Mouse (Mus musculus) NIH3T3 (cell line): ENCODE results near the gene Rpp25l.
"Not testable (repeated sequence)": the region's sequence is repeated elsewhere in the genome, so short reads cannot be mapped to it uniquely, and the experiment has no call there.

Experiments
- DNase-seq: peaks from one replicate; pipeline ENCODE4 v3.0.0-alpha.2; 2012; ENCODE audit warnings: low read depth

Gene Rpp25l

DNA sequence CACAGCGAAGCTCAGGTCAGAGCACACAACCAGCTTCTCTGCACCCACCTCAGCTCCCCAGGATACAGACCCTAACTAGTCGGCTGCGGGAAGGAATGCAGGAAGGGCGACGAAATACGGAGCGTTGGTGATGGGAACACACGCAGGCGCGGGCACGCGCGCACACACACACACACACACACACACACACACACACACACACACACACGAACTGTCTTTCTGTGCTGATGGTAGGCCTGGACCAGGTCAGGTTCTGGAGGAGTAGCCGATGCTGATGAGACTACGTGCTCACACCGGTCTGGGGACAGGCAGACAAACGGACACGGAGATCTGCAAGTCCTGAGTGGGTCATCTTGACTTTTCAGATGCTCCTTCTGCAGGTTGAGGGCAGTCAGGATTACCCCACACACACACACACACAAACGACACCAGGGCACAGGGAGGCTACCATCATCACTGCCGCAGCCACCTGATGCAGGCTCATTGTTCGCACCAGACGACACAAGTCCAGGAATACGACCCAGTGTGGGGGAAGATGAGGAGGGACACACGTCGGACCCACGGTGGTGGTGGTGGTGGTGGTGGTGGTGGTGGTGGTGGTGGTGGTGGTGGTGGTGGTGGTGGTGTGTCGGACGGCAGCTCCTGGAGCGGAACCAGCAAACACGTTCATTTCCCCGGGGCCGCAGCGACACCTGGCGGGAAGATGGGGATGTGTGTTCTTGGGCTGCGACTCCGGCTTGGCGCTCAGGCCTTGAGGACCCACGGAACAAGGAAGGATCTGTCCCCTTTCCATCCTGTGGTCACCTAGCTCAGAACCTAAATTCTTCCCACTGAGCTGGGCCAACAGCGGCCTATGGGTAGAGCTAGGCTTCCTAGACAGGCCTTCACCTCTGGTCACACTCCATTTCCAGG, 16.1 kb downstream of the Rpp25l start, which contains the start of gene Cntfr:
Cntfr (minus strand) TSS at position 160 of the 912 bp plus-strand sequence.
- peak; percentile 73 for DNase-seq

DNA sequence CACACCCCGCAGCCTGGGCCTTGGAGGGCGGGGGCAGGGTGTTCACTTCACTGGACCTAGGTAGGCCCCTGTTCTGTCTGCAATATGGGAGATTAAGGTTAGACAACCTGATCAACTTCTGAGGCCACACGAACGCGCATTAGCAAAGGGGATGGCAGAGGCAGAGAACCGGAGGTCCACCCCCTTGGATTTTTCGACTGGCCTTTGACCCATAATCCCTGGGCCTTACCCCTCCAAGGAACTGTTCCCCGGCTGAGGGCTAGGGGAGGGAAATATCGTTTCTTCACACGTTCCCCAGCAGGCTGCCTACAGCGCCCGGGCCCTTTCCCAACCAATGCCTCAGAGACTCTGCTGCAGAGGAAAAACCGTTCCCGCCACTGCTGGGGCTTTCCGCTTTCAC, 16.9 kb downstream of the Rpp25l start:
- not testable (repeated sequence) for DNase-seq

DNA sequence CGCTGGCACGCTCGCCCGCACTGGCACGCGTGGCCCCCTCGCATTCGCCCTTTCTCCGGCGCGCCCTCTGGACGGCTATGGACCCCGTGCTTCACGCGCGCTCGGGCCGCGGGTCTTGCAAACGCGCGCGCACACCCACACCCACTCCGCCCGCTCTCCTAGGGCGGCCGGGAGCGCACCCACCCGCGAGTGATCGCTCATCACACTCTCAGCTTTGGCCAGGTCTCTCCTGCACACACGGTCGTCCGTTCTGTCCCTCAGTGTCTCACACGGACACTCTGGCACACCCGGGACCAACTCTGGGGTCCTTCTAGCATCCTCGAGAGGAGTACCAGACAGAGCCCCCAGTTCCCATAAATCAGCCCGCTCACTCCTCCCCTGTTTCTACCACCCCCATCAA, 17.5 kb downstream of the Rpp25l start:
- not testable (repeated sequence) for DNase-seq

DNA sequence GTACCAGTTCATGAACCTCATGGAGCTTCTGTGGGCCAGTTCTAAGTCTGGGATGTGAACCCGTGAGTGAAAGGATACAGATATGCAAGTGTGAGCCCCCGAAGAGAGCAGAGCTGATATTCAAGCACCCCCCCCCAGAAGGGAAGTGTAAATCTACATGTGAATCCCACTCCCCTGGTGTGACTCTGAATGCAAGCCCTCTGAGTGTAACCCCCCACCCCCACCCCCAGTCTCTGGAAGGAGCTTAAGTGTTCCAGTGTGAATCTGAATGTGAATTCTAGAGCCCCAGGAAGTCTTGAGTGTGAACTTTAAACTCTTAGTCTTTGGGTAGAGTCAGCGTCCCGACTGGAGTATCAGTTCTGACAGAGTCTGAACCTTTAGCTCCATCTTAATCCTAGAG, 19.8 kb downstream of the Rpp25l start:
- DNase-seq = not testable (repeated sequence)

DNA sequence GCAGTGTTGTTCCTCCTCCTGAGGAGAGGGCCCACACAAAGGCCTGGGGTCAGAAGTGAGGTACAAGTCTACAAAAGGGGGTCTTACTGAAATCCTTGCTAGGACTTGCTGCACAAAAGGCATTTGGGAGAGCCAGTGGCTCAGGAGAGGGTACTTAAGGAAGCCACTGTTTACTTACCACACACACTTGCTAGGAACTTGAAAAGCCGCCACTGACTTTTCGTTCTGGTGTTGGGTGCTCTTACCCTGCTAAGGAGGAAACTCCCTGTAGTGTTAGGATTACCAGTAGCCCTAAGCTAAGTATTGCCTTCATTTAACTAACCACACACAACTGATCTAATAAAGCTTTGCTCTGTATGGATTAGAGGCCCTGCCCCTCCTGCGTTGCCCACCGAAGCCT, 23.3 kb downstream of the Rpp25l start:
- not testable (repeated sequence) for DNase-seq

DNA sequence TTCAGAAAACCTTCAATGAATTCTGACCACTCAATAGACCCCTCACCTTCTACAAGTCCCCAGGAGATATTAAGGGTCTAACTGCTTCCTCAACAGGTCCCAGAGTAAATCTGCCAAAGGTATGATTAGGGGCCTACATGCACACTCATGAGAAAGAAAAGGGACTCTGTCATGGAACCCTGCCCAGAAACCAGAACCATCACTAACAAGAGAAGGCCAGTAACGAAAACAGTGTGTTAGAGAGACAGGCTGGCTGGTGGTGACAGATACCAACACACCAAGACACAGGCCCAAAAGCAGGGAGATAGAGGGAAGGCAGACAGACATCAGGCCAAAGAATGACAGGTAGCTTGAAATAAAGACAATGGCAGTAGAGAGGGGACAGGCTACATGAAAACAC, 24.8 kb downstream of the Rpp25l start:
- not testable (repeated sequence) for DNase-seq

DNA sequence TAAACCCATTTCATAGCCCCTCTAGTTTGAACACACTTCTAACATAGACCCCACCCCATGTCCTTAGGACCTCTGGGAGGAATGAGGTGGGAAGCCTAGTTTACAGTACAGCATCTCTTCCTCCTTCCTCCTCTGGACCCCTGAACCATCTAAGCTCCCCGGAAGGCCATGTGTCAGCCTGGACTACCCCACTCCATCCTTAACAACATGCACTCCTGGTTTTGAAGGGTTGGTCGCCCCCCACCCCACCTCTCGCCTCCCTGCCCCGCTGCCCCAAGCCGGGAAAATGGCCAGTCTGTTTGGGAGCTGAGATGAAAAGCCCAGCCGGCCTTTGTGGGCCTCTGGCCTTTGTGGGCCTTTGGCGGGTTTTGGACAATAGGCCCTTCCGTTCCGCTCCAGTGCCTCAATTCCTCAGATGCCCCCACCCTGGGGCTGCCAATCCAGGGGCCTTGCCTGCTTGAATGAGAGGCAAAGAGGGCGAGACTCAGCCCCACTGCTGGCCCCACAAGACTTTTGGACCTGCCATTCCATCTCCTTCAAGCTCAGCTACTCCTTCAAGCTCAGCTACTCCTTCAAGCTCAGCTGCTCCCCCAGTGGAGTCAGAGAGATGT, 27.3 kb downstream of the Rpp25l start:
- not testable (repeated sequence) for DNase-seq

DNA sequence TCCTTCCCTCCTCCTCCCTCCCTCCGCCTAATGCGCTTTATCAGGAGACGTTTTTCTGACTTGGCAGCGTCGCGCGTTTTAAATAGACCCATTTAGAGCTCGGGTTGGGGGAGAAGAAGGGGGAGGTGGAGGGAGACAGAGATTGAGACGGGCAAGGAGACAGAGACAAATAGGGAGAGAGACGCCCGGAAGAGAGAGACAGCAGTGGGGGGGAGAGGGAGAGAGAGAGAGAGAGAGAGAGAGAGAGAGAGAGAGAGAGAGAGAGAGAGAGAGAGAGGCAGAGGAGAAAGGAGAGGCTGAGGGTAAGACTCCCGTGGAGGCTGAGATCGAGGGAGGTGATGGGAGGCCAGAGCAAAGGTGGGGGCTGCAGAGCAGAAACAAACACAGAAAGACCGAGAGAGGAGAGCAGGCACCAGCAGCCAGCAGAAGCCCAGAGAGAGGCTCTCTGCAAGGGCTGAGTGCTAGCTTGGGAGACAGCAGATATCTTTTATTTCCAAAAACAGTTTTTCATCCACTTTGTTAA, 28.3 kb downstream of the Rpp25l start:
- not testable (repeated sequence) for DNase-seq

DNA sequence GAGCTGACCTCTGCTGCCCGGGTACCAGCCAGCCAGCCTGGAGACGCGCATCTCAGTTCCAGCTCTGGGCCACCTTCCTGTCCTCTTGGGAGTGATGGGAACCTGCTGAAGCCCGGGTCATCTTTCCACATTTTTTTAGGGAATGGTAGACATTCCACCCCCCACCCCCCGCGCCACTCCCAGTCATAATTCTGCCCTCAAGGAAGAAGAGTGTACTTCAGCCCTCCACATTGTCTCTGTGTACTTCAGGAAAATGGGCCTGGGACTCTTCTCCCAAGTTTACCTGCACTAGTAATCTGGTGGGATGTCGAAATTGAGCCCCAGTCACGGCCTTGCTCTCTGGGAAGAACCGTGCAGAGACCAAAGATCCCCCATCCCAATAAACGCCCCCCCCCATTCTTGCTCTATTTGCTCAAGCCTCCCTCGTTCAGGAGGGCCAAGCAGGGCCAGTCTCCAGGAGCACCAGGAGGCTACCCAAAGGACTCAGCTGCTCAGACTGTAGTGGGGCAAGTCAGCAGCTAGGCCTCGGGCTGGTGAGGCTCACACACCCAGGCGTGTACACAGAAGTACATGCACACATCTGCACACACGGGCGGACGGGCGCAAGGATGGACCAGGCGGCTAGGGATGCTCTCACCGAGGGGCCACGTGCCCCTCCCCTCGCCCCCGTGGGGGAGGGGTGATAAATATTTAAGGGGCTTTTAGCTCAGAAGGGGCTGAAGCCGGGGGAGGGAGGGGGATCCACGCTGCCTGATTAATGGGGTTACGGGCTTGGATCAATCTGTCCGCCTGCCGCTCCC, 29.0 kb downstream of the Rpp25l start:
- DNase-seq = not testable (repeated sequence)

DNA sequence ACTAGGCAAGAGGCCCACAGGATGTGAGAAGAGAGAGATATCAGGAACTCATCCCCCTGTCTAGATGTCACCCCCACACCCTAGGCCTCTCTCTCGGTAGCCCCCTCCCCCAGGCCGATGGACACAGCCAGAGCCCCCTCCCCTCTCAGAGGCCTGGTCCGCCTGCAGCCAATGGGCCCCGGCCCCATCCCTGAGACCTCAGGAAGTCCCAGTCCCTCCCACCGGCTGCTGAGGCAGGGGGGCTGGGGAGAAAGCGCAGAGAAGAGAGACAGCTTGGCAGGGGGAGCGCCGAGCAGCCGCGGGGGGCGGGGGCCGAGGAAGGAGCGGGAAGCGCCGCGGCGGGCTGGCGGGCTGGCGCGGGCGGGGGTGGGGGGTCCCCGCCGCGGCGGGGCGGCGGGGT, 30.0 kb downstream of the Rpp25l start:
- DNase-seq = not testable (repeated sequence)

DNA sequence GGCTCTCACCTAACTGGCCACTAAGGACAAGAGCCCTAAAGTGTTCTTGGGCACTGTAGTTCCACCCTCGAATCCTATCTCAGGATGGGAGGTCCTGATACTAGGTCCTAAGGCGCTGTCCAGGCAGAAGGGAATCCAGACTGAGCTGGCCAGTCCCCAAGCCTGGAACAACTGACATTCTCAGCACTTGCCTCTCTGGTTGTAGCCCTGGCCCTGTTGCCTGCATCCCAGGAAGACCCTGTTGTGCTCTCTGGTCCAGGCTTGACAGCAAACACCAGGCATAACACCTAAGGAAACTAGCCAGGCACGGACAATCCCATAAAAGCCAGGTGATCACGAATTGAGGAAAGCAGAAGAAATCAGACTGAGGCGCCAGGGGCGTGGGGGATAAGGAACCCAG, 30.5 kb downstream of the Rpp25l start:
- DNase-seq = no peak

DNA sequence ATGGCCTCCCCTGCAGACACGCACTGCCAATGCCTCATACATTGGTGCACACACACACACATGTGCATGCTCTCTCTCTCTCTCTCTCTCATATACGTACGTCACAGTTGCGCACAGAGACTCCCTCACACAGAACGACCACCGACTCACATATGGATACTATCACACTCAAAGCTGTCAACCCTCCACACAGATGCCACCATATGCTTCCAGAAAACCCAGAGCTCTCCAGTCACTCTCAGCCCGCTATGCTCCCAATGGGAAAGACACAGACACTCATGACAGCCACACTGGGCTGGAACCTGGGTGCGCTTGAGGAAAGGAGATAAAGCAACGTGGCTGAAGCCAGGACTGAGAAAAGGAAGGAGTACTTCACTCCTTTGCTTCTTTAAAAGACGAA, 31.4 kb downstream of the Rpp25l start:
- no peak for DNase-seq

DNA sequence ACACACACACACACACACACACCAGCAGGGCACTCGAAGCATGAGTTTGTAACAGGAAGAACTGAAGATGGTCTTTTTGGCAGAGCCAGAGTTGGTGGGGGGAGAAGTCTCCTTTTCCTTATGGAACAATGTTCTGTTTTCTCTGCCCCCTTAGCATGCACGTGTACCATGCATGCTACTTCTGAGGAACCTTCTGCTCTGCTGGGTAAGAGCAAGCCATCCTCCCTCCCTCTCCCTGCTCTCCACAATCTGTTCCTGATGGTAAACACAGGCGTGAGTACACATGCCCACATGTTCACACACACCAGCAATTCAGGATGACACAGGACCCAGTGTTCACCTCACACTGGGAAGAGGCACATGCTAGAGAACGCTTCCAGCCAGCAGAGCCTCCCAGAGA, 32.2 kb downstream of the Rpp25l start:
- no peak for DNase-seq

DNA sequence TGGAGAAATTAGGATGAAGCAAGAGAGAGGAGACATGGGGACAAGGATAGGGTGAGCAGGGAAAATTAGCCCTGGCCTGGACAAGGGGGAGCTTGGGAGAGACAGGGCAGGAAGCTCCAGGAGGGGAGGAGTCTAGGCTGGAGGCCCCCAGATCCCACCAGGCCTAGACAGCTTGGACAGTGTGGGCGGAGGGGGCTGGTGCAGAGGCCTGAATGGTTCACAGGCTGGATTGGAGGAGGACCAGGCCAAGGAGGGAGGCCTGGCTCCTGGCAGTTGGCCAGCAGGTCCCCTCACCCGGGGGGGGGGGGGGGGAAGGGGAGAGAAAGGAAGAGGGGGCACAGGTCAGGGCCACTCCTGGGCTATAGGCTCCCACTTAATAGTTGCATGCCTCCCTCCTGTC, 34.0 kb downstream of the Rpp25l start:
- DNase-seq = no peak

DNA sequence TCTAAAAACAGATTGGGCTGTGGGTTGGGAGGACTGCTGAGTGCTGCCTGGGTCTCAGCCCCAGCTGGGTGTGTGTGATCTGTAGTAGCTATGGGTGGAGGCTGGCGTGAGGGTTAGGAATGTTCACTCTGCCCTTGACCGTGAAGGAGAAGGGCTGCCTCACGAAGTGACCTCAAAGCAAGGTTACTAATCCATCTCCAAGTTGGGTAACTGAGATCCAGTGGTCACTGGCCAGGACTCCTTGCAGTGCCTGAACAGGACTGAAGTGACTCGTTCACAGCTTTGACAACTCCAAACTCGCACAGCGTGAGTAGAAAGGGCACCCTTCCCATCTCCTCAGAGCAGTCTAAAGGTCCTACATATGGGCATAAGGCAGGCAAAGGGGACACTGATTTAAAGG, 34.5 kb downstream of the Rpp25l start:
- DNase-seq = no peak

DNA sequence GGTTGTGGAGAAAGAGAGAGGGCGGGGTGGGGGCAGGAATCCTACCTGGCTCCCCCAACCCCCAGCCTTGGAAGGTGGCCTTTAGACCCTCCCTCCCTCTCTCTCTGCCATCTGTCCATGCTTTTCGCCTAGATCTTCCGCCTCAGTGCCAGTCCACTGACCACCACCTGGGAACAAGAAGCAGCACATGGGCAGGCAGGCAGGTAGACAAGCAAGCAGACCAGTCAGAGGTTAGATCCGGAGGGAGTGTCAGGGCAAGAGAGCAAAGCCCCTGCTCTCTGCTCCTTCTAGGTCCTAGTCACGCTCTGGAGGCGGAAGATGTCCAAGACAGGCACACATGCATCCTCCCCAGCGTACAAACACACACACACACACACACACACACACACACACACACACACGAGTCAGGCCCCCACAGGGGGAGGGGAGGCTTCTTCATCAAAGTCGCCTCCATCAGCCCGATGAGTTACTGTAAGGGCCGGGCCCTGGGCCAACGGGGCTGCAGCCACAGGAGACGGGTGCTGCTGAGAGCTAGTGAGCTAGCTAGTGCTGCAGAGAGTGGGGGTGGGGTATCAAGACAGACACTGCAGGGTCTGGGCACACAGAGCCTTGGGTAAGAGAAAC, 36.2 kb downstream of the Rpp25l start:
- peak; percentile 61 for DNase-seq

DNA sequence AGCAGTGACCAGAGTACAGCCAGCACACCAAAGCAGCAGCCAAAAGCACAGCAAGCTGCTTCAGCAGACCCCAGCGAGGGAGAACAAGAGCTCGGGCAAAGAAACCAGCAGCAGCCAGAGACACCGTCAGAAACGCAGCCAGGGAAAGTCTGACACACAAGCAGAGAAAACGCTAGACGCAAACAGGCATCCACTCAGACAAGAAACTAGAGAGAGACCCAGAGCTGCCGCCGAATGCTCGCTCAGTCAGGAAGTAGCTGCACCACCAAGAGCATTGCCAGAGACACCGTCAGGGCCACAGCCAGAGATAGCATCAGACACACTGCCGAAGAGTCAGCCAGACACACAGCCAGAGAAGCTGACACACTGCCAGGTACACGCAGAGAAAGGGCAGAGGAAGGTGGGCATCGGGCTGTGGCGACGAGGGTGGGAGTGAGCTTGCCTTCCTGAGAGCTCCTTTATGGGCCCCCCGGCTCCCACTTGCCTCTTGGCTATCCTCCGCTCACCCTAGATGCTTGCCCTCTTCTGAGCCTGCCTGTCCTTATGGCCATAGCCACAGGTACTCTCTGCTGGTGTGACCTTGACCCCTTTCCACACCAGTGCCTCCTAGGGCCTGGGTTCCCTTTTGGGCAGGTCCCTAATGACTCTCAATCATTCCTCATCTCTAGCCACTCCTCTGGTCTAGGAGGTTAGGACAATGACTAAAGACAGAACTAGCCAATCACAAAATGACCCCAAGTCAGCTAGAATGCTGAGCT, 36.9 kb downstream of the Rpp25l start:
- DNase-seq = no peak

DNA sequence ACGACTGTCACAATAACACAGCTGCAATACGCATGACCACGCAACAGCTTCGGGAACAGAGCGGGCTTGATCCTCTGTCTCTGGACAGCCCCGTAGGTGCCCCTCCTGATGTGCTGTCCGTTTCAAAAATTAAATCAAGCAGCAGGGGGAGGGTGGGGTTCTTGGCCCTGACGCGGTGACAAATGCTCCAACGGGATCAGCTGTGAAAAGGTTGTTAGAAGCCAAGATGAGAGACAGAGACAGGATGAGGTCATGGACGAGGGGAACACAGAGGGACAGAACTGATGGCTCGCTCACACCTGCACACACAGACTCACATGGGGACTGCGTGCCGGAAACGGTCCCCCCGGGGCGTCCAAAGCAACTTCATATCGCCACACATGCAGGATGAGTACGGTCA, 40.1 kb downstream of the Rpp25l start:
- DNase-seq = no peak

DNA sequence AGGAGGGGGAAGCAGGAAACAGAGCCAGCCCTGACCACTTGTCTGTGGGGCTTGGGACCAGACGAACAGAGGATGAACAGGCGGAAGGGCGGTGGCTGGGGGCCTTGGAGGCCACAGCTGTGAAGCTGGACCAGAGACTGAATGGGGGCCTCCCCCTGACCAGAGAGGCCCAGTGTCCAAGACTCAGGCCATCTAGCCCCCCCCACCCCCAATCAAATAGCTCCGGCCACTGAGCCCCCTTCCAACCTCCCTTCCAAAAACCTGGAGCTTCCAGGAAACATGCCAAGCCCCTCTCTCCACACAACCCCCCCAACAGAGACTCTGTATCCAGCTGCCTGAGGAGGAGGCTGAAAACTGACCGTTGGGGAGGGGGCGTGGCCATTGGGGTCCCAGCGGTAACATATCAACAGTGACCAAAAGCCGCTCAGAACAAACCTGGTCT, 40.8 kb downstream of the Rpp25l start:
- no peak for DNase-seq

DNA sequence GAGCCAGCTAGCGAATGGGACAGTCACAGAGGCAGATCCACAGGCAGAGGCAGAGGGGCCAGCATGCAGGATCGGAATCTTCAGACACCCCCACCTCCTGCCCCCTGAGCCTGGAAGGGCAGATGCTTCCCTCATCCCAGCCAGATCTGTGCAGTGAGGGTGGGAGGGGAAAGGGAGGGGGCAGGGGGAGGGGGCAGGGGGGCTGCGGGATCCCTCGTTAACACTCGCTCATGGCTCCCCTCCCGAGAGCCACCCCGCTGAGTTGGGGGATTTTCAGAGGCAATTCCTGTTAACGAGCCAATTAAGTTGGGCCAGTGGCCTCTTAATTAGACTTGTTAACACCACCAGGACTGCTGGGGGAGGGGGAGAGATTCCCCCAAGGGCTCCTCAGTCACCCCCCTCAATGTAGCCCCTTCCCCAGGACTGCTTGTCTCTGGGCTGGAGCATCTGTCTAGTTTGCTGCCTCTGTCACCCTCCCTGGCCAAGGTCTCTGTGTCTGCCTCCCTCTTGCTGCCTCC, 41.3 kb downstream of the Rpp25l start:
- no peak for DNase-seq

DNA sequence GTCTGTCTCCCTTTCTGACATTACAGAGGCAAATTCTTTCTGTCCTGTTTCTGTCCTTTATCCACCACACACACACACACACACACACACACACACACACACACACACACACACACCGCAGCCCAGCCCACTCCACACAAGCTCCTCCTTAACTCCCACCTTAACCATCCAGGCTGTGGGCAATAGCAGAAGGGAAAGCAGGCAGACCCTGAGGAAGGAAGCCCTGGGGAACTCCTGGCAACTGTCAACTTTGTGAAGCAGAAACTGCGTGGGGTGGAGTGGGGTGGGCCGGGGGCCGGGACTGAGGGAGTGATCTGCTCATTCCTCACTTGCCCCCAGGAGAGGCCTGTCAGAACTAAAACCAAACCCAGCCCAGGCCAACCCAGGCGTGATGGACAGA, 41.8 kb downstream of the Rpp25l start:
- DNase-seq = no peak
